Mouse (Mus musculus) adrenal gland (tissue): ENCODE data around the gene Prrx2.

ENCODE experiments used
- intact Hi-C: fragments of 180-260 bp; cut with DNase I; formaldehyde crosslinking; loops from one replicate; pipeline ENCODE4 v1.15.1; 2025

The Prrx2 gene

DNA sequence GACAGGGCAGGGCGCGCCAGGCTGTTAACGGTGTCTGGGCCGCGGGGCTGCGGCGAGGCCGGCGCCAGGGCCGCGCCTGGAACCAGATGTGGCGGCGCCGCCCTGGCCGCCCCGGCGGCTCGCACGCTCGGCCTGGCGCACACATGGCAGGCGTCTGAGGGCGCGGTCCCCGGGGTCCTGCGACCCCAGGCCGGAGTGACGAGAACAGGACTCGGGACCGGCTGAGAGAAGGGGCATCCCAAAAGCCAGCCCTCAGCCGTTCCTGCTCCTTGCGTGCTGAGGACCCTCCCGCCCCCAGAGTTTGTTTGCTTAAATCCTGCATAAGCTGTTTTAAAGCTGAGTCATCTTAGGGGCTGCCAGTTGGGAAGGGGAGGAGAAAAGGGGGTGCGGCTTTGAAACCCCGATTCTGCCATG, 30.2 kb downstream of the Prrx2 start:
- intact Hi-C loops: no loop called here

DNA sequence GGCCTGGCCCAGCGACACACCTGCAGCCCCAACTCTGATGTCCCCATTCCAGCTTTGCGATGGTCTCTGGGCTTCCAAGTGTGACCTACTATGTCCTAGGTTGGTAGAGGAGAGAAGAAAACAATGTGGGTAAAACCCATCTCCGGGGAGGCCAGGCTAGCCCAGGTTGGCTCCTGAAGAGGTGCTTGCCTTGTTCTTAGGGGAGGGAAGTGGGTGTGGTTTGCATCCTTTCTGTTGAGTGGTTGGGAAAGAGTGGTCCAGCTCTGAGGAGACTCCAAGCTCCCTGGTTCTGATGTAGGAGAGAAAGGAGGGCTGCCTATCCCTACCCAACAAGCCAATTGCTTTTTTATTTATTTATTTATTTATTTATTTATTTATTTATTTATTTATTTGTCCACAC, 30.7 kb downstream of the Prrx2 start:
- intact Hi-C loops: no loop called here

DNA sequence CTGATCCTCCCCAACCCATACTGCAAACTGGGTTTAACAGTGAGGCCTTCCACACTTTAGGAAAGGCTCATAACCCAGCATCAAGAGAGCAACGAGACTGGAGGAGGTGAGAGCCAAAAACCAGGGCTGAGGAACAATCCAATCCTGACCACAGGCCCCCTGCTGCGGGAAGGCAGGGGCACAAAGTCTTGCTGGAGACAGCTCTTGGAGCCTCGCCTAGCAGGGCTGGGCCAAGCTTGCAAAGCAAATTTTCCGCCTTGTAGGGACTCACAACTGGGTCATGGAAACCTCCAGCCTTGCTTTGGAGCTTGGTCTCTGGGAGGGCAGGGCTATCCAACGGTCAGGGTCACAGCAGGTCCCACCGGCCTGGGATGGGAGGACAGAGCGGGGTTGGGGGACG, 36.1 kb downstream of the Prrx2 start:
- intact Hi-C loops: no loop called here

DNA sequence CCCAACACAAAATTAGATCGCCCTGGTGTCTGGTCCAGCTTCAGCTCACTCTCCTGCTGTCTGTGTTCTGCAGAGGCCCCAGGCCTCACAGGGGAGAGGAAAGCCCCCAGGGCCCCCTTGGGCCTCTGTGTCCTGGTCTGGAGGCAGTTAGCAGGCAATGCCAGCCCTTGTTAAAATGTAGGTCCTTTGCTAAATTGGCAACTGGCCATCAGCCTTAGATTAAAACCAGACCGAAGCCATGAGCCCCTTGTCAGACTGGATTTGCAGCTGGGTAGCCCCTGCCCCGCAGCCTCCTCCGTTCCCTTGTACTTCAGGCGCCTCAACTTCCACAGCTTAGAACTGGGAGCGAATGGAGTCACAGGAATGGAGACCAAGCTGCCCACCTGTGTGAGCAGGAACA, 37.9 kb downstream of the Prrx2 start:
- intact Hi-C loops: no loop called here

DNA sequence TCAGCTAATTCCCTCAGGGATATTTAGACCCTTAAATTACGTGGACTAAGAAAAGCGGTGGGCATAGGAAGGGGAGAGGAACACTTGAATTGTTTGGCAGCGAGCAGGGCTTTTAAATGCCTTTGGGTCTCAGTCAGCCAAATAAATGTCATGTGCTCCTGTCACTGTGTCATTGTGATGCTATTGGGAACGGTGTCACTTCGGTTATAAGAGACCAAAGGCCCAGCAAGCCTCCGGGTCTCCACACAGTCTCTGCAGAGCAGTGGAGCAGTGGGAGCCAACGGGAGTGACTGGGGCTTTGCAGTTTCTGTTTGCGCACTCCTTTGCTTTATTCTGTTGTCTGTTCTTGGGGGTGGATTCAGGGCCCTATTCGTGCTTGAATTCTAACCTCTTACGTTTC, 39.7 kb downstream of the Prrx2 start:
- intact Hi-C loops: no loop called here

DNA sequence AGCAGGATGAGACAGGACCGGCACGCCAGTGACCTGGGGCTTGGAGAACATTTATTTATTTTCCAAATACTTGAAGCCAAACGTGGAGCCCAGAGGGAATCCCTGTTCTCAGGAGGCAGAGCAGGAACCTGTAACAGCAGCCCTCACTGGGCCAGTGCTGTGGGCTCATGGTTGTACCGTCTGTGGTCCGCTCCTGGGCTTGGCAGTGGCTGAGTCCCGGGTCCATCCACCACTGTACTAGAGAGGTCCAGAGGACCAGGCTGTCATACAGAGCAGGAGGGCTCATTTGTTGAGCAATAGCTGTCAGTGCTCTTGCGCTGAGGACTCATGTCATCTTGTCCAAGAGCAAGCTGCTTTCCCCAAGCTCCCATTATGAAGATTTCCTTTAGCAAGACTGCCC, 40.3 kb downstream of the Prrx2 start:
- intact Hi-C loops: no loop called here

- intact Hi-C loops: no loop called here
Measured at GRCm38 (mm10) chr2:30875621-30876432, 41.1 kb downstream of the Prrx2 start.

GRCm38 (mm10) chr2:30879481-30879880, 44.7 kb downstream of the Prrx2 start:
- intact Hi-C loops: no loop called here

DNA sequence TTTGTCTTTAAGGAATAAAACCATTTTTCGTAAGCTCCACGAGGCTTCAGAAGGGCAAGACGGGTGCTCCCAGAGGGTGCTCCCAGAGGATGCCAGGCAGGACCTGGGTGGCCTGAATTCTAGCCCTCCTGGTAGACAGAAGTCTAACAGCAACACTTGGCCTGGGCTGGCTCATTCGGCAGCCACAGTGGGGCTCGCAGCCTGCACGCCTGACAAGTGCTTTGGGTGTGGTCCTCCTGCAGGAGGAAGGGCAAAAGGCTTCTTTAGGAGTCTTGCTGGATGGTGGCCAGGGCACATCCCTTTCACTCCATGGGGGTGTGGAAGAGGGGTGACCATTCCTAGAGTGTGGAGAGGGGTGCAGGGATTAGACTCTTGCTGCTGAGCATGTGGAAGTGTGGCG, 46.4 kb downstream of the Prrx2 start:
- intact Hi-C loops: no loop called here

DNA sequence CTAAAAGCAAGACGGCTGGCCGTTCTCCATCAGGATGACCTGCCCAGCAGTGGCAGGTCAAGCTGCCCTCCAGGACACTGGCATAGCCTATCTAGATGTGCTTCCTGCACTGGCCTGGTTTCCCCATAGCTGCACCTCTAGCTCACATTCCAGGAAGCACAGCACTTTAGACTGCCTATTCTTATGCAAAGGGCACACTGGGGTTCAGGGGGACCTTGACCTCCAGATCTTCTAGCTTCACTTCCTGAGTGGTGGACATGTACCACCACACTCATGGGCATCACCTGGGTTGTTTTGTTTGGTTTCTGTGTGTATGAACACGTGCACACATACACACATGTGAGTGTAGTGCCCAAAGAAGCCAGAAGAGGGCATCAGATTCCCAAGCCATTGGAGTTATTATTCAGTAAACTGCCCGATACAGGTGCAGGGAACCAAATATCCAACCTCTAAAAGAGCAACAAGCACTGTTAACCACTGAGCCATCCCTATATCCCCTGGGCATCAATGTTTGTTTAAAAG, 50.1 kb downstream of the Prrx2 start:
- intact Hi-C loops: no loop called here

GRCm38 (mm10) chr2:30885453-30886163, 50.8 kb downstream of the Prrx2 start:
- intact Hi-C loops: no loop called here

GRCm38 (mm10) chr2:30891002-30891401, 56.2 kb downstream of the Prrx2 start:
- intact Hi-C loops: loop anchor here (2.0 kb wide), 1 partner anchor 44 kb away; no protein-coding TSS in a partner anchor

- intact Hi-C loops: no loop called here
Measured at GRCm38 (mm10) chr2:30893399-30893798, 58.6 kb downstream of the Prrx2 start.

DNA sequence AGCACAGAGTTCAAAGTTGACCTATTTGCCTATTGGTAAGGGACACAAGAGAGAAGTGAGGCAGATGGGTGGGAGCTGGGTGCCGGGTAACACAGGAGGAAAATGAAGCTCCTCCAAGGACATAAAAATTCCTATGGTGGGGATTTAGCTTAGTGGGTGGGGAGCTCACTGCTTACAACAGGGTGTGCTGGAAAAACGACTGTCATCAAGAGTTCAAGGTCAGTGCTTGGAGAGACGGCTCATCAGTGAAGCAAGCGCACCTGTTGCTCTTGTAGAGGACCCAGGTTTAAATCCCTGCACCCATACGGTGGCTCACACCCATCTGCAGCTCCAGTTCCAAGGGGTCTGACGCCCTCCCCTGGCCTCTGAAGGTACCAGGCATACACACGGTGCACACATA, 59.2 kb downstream of the Prrx2 start:
- intact Hi-C loops: no loop called here

GRCm38 (mm10) chr2:30897291-30897690, 62.5 kb downstream of the Prrx2 start:
- intact Hi-C loops: no loop called here

- intact Hi-C loops: no loop called here
Measured at GRCm38 (mm10) chr2:30899397-30900069, 64.8 kb downstream of the Prrx2 start.

DNA sequence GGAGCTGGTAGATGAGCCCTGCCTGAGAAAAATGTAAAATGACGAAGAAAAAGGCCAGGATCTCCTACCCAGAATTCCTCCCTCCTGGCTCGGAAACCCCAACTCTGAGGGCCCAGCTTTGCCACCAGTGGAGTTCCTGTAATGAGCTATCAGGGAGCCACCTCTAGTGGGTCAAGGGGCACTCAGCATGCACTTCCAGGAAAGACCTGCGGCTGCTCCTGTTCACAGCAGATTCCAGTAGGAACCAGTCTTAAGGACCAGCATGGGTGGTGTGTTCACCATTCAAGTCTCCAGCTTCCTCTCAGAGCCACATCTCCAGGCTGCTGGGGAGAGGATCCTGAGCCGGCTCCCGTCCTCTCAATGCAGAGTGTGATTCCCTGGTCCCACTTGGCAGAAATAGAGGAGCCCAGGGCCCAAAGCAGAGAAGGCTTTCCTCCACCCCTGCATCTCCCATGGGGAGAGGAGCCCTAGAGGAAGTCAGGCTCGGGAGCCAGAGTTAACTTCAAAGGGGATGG, 66.9 kb downstream of the Prrx2 start:
- intact Hi-C loops: no loop called here

DNA sequence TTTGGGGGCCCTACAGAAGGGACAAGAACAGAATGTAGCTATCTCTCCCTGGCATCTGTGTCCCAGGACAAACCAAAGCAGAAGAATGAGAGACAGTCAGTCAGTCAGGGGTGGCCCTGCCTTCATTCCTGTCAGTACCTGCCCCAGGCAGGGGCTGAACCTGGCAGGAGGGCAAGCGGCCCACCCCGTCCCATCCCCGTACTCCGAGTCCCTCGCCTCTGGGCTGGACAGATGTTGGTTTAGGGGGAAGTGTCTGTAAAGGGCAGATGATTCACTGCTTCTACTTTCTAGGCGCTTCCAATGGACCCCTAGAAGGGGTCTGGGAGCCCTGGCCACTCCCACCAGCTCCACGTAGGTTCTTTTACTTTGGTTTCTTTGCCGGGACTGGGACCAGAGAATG, 67.5 kb downstream of the Prrx2 start:
- intact Hi-C loops: no loop called here

DNA sequence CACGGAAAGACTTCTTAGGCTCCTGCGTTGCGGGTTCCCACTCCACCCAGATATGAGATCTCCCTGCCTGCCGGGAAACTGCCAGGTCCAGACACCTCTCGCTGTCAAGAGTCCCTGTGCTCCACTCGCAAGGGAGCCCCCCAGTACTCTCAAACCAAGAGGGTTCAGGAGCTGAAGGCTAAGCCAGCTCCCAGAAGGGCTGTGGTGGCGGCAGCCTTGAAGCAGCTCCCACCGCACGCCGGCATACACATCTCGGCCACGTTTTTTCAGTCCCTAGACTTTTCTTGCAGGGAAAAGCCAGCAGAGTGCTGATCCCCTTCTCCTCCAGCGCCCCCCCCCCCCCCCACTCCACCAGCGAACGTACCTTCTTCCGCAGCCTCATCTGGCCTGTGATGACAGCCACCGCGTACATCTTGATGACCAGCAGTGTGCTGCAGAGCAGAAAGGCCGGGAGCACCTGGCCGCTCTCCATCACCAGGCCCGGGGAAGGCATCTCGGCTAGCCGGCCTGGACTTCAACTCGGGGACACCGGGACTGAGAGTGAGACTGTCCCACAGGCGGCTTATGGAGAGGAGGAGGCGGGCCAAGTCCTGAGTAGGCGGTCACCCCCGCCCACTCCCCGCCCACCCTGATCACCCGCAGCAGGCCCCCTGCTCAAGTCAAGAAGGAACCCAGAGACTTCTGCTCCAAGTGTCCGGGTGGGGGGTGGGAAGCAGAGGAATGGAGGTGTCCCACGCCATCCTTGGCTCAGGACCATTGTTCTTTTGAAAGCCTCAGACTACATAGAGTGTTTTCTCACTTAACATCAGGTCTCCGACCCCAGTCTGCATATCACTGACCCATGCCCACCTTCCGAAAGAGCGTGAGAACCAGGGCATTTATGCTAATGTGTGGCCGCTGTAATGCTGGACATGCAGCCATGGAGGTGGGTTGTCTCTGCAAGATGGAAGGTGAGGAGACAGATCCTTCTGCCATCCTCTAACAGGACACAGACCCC, 68.3 kb downstream of the Prrx2 start:
- intact Hi-C loops: no loop called here

- intact Hi-C loops: no loop called here
Measured at GRCm38 (mm10) chr2:30904231-30904630, 69.5 kb downstream of the Prrx2 start.

- intact Hi-C loops: no loop called here
Measured at GRCm38 (mm10) chr2:30904991-30905390, 70.2 kb downstream of the Prrx2 start.
